Mouse (Mus musculus) lung, adult 18-20 months (tissue): Measurements from ENCODE around the gene Shb.

Source experiments
- DNase-seq, 2 experiments: peaks; one replicate each; pipeline ENCODE4 v3.0.0; 2022; ENCODE audit warnings: mixed read lengths in 2 of 2

The Shb gene

GRCm38 (mm10) chr4:45480595-45480994, 51.7 kb downstream of the Shb start:
- DNase-seq = no peak

DNA sequence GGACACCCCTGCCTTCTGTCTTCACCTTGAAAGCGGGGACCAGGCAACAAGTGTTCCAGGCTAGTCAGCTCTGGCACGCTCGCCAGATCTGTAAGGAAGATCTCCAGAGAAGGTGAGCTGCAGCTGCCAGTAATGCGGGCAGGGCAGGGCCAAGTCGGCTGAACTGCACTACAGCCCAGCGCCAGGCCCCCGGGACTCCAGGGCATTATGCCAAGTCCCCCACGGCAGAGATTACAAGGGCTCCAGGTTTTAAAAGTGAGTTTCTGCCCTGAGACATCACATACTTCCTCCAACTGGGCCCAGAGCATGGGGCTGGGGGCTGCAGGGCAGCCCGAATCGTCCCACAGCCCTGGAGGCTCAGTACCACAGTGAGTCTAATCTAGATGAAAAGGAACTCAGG, 52.8 kb downstream of the Shb start:
- DNase-seq = no peak

GRCm38 (mm10) chr4:45478178-45478577, 54.1 kb downstream of the Shb start:
- no peak for DNase-seq

DNA sequence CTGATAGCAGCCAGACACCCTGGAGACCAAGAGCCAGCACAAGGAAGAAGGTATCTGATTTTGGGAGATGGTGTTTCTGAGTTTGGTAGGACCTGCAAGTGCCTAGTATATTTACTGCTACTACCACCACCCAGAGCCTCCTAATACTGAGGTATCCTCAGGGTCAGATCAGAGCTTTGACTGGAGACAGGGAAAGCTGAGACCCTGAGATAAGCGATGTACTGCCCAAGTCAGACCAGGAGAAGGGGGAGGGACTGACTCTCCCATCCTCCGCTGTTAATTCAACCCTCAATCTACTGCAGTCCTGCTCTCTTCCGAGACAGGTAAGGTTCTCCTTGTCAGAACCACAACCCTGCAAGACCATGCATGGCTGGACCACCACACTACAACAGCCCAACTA, 55.2 kb downstream of the Shb start:
- DNase-seq = no peak

DNA sequence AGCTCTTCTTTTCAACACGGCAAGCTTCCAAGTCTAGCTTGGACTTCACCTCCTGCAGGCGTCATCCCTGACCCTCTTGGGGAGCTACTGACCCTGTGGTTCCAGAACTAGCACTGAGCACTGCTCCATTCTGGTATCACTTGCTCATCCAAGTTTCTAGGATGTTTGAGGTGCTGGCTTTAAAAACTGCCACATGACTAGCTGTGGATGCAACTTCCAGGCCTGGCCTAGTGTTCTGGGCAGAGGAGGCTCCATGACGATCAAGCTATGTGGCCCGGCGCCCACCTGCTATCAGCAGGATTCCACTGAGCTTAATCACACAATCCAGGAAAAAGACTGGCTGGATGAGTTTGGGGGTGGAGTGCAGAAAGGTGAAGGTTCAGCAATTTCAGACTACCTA, 57.4 kb downstream of the Shb start:
- peak; percentile 64 to 69 for DNase-seq

DNA sequence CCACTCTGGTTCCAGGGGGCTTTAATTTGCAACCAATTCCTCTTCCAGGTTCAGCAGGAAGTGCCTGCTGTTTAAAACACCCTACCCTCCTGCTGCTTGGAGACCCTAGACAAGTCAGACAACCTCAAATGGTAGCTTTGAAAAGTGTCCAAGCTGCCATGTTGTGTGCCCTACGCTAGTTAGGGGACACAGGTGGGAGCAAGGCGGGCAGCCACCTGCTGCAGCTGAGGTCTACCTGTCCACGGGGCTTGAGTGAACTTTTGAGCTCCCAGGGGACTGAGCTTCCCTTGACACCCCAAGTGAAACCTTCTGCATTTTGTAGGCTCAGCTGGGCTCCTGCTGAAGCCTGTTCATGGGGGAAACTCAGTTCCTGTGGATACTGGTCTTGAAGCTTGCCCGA, 58.1 kb downstream of the Shb start:
- no peak for DNase-seq

DNA sequence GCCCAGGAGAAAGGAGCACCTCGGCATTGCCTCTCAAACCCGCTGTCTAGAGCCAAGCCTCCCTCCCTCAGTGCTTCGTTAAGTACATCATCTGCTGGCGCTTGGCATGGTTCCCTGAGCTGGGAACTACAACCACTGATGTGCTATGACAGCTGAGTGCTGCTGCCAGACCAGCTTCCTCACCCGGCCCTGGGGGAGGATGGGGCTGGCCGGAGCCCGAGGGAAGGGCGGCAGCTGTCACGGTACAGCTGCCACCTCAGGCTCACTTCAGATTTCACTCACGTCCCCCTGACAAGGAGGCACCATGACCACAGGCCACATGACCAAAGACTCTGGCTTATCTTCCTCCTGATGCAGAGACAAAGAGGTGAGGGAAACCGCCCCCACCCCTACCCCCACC, 59.1 kb downstream of the Shb start:
- peak; percentile 82 to 88 for DNase-seq

DNA sequence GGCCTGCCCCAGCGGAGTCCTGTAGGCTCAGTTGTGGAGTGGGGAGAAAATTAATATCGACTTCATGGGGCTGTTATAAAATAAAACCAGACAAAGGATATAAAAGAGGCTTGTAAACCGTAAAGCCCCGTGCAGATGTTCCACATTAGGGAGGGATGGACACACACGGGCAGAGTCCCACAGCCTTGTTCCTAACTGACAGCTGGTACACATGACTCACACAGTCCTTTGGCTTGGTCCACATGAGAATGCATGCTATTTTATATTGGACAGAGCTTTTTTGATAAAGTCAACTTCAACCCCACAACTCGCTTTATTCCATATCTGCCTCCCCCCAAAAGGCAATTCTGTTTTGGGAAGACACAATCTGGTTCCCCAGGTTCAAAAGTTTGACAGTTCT, 59.6 kb downstream of the Shb start:
- DNase-seq = no peak

DNA sequence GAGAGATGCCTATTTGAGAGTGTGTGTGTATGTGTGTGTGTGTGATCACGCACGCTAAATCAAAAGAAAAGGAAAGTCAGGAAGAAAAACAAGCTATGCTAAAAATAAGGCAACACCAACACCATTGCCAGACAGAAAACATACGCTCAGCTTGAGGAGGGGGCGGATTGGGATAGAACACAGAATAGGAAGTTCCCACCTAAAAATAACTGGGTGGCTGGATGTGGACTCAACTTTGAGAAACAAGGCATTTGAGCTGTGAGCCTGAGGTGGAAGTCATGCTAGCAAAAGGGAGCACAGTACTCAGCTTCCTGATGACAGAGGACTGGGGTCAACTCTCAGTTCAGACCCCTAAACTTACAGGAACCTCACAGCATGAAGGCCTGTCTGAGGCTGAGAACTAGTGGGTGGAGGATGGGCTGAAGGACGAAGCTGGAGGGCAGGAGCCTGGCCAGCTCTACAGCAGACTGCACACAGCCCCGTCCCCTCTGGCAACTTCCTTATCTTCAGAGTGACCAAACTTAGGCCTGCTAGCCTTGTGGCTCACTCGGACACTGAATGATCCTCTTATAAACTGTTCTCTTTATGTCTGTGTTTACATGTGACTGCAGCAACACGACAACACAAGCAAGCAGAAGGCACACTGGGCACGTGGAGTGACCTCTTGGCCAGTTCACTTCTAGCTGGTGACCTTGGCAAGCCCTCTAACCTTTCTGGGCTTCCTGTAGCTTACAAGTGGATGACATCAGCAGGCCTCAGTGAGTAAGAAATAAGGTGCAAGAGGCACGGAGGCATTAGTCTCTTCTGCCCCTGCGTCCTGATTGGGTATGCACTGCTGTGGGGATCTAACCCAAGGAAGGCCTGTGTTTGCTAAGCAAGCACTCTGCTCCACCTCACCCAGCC, 60.4 kb downstream of the Shb start:
- peak; percentile 75 to 82 for DNase-seq

GRCm38 (mm10) chr4:45469057-45469456, 63.2 kb downstream of the Shb start:
- no peak for DNase-seq

DNA sequence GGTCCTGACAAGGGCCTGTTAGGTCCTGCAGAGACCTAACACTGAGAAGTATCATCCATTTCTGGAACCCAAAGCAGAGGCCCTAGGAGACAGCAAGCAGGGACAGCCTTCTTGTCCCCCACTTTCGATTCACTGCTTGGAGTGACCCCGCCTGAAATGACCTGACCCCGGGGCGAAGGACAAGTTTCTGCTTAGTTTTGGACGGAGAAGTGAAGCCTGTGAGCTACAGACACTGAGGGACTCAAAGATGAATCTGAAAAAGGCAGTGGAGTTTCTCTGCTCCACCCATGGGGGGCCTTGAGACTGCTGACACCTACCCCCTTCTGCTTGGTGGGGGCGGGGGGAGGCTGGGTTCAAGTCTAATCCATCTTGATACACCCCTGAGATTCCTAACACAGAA, 63.8 kb downstream of the Shb start:
- DNase-seq = no peak

DNA sequence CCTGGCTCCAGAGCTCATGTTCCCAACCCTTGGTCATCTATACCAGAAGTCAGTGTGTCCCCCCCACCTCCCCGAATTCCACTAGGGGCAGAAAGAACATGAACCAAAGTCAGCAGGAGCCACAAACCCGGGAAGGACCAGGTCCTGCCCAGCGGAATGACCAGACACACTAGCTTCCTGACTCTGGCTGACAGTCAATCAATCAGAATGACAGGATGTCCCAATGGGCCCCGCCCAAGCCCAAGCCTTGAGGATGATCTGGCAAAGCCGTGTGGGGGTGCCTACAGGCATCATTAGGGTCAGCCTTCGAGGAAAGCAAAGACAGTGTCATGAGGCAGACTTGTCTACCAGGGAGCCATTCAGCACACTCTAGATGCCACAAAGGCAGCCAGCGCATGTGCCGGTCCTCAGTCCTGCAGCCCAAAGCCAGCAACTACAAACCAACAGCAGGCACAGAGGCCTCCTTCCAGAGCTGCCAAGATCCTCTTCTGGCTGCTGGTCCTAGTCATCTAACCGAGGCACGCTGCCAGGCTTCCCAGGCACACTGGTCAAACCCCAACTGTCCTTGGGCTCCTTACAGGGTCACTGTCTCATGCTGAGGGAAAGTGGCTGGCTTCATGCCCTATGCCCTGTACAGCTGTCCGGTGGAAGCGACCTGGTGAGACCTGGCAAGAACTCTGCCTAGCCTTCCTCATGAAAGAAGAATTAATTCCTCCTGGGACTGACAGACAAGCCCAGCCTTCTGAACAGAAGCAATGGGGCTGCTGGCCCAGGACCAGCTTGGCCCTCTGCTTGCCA, 65.0 kb downstream of the Shb start:
- peak in 1 of 2 experiments; percentile 43 for DNase-seq

DNA sequence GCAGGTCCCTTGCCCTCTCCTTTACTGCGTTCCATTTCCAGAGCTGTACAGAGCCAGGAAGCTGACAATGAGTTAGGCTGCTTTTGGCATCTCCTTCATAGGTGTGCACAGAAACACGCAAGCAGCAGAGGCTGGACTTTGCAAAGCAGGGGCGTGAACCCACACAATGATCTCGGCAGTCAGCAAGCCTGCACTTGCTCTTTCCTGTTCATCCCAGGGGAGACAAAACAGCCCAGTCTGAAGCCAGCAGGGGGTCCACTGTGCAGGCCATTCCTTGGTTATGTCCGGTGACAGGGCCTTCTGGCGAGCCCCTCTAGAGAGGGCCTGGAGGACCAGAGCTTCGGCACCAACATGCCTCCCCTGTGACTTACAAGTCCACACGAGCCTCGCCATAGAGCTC, 67.3 kb downstream of the Shb start:
- no peak for DNase-seq

- DNase-seq = no peak
Observed at GRCm38 (mm10) chr4:45464528-45464927, 67.7 kb downstream of the Shb start.

DNA sequence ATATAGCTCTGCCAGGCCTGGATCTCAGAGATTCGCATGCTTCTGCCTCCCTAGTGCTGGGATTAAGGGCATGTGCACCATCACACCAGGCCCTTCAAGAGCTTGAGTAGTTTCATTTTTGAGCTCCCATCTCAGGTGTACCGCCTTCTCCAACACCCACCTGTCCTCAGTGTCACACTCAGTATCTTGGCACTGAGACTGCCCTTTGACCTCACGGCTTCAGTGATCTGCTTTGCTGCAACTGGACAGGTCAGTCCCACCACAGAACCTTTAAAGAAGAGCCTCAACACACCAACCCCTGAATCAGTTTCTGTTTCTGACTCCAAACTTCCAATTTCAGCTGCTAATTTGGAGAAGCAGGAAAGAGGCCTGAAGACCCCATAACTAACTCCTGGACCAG, 68.1 kb downstream of the Shb start:
- DNase-seq = no peak

DNA sequence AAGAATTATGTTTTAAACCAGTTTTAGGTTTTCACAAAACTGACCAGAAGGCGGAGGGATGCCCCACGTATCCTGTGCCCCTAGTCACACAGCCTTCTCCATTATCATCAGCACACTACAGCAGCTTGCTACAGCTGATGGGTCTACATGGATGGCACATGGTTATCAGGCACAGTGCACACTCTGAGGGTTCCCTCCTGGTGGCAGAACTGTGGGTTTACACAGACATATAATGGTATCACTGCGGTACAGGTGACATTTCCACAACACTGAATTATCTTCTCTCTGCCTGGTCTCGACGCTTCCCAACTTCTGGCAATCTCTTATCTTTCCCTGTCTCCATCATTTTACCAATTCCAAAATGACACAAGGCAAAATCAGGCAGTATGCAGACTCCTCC, 69.6 kb downstream of the Shb start:
- no peak for DNase-seq

DNA sequence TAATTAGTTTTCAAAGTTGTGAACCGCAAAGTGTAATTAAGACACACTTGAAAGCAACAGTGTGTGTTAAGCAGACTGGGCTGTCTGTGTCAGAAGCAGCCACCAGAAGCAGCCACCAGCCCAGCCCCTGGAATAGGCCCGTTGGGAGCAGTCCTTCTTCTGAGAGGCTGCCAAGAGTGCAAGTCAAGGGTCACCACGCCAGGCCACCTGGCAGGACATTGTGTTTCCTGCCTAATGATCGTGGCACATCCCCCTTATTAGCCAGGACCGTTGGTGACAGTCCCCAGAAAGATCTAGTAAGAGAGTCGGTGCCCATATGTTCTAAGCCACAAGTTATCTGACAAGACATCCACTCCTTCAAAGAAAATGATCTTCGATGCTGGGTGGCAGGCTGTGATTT, 70.6 kb downstream of the Shb start:
- peak; percentile 63 to 75 for DNase-seq

GRCm38 (mm10) chr4:45459375-45459774, 72.9 kb downstream of the Shb start:
- DNase-seq = peak; percentile 86 to 87

DNA sequence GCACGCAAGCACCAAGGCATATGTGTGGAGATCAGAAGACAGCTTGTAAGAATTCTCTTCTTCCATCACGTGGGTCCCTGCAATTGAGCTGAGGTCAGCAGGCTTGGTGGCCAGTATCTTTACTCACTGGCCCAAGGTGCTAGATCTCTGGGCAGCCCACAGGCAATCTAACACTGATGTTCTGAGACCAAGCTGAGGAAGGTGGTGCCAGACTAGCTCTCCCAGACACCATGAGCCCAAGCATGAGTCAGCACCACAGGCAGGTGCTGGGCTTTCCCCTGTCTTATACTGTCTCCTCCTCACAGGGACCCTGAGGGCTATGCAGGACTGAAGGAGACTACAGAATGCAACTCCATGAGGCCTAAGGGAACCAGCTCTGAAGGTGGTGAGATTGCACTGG, 74.7 kb downstream of the Shb start:
- no peak for DNase-seq

DNA sequence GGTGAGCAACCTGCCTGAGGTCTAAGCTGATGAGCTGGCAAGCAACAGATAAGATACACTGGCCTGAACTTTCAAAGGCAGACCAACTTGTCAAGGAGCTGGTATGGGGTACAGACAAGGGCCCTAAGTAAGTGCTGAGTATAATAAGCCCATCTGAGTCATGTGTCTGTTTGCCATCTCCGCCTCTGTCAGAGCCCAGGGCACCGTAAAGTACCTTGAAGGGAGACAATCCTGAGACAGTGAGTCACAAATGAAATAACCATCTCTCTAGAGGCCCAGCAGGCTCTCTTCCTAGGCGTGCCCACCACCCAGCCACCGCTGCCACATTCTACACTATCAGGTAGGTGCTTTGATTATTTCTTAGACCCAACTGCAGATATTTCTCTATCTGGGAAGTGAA, 77.3 kb downstream of the Shb start:
- no peak for DNase-seq

DNA sequence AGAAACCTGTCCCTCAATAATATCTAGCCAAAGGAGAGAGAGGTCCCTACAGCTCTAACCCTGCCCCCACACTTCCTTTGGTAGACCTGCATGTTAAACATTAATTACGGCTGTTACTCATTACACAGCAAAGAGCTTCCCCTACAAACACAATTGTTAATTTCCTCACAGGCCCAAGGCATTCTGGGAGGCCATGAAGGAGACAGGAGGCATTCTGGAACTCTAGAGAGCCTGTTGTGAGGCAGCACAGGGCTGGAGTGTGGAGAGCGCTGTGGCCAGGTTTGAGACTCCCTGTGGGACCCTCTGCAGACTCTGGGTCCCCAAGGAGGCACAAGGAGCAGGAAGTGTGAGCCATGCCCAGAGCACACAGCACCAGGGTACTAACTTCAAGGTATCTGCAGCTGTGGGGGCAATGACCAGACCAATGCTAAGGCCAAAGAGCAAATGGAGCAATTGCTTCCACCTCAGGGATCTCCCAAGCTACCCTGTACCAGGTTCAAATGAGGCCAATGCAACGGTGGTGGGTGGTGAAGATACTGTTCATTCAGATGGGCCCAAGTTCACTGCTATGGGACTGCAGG, 78.9 kb downstream of the Shb start:
- DNase-seq = peak in 1 of 2 experiments; percentile 47

- peak; percentile 71 to 76 for DNase-seq
Observed at GRCm38 (mm10) chr4:45452569-45453111, 79.6 kb downstream of the Shb start.

GRCm38 (mm10) chr4:45449012-45449411, 83.3 kb downstream of the Shb start:
- DNase-seq = no peak
